Mouse (Mus musculus): ENCODE measurements around the gene Tbc1d19.

The Tbc1d19 gene

GRCm38 (mm10) chr5:53909201-53909600 lies 99.8 kb downstream of the Tbc1d19 start:
- DNase-seq (ENCODE audit: low read depth, low spot score) = no peak

- DNase-seq (ENCODE audit: low read depth, low spot score) = no peak
Measured at GRCm38 (mm10) chr5:53920416-53920815, 111.0 kb downstream of the Tbc1d19 start.

DNA sequence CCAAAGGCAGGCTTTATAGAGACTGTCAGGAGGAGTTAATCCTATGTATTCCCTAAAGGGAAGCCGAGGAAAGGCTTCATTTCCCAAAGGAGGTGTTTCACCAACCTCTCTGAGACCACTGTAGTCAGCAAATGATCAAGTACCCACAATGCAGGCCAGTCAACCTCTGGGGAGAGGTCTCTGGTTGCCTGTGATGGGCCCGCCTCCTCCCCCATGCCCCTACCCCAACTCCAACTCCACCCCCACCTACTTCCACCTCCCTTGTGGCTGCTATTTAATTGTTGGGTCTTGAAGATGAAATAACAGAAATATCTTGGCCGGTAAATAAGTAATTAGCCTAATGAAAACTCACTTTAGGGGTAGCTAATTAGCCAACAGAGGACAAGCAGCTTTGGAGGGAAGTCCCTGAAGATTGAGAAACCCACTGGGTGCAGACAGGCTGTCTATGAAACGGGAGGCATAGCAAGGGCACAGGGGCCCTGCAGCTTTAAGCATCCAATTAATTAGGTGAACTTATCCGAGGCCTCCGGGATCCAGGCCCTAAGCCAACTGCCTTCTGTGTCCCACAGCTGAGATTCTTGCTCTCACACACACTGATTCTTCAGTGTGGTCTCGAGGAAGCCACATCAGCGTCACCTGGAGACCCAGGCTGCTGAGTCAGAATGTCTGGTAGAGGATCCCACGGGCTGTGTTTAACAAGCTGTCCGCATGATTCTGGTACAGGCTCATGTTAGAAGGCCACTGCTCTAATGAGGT lies 112.9 kb downstream of the Tbc1d19 start:
- no peak for DNase-seq (ENCODE audit: low read depth, low spot score)

- DNase-seq (ENCODE audit: low read depth, low spot score) = no peak
Measured at GRCm38 (mm10) chr5:53924005-53924404, 114.6 kb downstream of the Tbc1d19 start.

- no peak for DNase-seq (ENCODE audit: low read depth, low spot score)
Measured at GRCm38 (mm10) chr5:53926301-53926855, 117.0 kb downstream of the Tbc1d19 start.

GRCm38 (mm10) chr5:53927886-53928285 lies 118.5 kb downstream of the Tbc1d19 start:
- no peak for DNase-seq (ENCODE audit: low read depth, low spot score)

GRCm38 (mm10) chr5:53928537-53928936 lies 119.1 kb downstream of the Tbc1d19 start:
- DNase-seq (ENCODE audit: low read depth, low spot score) = no peak

DNA sequence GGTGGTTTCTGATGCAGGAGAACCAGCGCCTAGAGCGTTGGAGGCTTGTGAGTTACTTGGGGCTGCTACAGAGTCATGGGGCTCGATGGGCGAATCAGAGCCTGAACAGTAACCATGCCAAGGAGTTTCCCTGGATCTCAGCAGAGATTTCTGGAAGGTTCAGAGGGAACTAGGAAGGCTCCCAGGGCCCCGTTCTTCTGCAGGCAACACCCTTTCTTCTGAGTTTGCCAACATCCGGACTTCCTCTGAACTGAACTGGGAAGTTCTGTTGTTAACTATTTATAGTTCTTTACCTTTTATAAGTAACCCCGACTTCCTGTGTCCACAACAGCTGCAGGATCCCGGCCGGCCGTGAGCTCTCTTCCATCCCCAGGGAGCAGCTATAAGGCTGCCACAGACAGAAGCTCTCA lies 119.8 kb downstream of the Tbc1d19 start:
- DNase-seq (ENCODE audit: low read depth, low spot score) = no peak

DNA sequence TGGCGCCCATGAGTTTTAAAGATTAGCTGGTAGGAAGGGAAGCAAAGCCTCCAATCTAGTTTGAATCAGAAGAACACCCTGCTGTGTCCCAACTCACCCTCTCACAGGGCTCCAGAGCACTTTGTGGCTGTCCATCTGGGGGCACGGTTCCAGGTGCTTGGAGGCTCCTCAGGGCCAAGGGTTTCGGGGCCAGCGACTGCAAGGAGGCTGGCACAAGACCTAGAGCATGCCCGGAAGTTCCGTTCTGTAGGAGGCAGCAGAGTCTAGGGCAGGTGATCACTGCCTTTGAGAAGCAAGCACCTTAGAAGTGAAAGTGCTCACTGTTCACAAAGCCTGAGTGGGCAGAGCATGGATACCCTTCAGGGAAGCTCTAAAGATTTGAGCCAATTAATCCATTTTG lies 120.4 kb downstream of the Tbc1d19 start:
- DNase-seq (ENCODE audit: low read depth, low spot score) = no peak

DNA sequence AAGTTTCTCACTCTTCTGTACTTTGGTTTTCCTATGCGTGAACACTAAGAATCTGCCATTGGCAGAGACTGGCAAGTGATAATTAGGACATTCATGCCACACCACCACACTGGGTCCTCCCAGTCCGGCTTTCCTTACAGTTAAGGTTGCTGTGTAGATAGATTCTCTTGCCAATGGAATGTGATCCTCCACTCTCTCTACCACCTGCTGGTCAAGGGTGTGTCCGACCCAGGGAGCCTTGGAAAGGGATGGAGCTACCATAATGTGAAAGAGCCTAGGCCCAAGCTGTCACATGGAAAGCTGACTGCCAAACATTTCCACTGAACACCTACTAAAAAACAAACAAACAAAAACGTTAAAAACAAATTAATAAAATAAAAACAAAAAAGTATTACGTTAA lies 121.6 kb downstream of the Tbc1d19 start:
- no peak for DNase-seq (ENCODE audit: low read depth, low spot score)

DNA sequence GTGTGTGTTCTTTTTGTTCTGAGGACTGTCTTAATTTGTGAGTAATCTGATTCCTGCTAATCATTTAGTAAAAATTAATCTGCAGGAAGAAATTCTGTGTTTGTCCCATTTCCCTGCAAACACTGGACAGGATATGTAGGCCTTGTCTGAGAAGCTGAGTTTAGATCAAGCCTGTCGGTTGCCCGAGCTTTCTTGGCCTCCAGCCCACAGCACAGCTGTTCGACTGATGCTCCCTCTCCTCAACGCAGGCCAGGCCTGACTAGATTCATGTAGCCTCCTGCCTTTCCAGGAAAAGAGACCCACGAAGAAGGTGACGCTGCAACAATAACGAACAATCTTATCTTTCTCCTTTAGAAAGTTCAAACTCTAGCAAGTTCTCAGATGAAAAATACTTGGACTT lies 124.2 kb downstream of the Tbc1d19 start:
- no peak for DNase-seq (ENCODE audit: low read depth, low spot score)

- DNase-seq (ENCODE audit: low read depth, low spot score) = no peak
Measured at GRCm38 (mm10) chr5:53934040-53934439, 124.6 kb downstream of the Tbc1d19 start.

DNA sequence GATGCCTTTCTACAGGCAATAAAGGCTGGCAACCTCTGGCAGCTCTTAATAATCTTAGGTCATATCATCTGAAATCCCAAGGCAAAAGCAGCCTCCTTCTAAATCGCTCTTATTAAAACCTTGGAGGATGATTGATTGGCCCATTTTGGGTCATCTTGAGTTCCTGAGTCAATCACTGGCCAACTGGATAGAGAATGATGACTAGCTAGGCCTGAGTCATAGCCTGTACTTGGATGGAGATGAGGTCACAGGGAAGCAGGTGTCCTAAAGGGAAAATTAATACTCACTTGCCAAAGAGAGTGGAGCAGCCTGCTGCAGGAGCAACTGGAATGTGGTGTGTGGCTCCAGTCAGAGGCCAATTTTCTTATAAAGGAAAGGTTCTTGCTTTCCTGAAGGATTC lies 125.4 kb downstream of the Tbc1d19 start:
- DNase-seq (ENCODE audit: low read depth, low spot score) = no peak

DNA sequence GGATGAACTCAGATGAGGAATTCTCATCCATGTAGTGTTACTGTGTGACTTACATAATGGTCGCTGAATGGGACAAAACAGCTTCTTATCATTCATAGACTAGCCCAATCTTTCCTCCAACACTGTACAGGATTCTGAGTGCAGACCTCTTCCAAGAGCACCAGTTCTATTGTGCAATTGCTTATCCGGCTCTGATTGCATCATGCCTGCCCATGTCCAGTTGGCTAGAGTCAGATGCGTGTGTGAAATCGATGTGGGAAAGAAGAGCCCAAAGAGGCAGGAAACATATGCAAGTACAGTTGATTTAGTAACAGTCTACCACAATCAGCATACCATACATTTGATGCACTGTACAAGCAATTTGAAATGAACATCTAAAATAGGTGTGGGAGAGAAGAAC lies 127.8 kb downstream of the Tbc1d19 start:
- no peak for DNase-seq (ENCODE audit: low read depth, low spot score)

DNA sequence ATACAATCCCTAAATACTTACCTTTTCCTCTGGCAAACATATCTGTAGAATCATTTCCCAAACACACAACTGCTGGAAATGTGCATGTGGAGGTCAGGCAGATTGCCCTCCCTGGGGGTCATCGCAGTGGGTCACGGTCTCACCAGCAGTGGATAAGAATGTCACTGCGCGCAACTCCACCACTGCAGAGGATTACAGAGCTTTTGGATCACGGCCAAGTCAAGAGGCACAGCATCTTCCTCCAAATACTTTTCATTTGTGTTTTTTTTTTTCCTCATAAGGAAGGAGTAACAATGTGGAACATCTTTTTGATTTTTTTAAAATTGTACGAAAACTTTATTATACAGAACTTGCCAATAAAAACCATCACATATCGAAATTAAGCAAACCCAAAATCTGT lies 129.6 kb downstream of the Tbc1d19 start:
- no peak for DNase-seq (ENCODE audit: low read depth, low spot score)

DNA sequence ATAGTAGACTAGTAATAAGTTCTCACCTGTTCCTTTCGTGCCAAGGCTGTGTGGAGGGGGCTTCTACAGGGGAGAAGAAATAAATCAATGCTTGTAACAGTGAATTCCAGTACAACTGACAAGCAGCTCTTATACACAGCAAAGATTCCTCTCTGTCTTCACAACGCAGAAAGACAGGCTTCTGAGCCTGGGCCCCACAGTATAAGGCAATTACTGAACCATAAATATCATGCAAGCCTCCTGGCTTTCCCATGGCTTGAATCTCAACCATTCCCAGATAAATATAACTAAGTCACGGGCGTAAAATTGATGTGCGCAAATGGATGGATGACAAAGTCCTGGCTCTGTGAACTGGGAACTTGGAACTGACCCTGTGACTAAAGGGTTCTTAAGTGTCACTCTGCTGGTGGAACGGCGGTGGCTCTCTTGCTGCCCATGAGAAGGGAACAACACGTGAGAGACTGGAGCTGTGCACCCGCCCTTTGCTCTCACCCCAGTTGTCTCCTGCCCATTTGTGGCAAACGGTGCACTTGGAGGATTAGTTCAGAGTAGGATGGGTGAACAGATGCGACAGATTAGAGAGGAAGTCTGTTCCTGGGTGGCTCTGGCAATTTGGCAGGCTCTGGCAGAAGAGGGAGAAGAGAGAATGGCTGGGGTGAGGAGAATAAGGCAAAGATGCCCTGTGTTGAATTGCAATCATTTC lies 132.1 kb downstream of the Tbc1d19 start:
- DNase-seq (ENCODE audit: low read depth, low spot score) = peak; percentile 15

GRCm38 (mm10) chr5:53942332-53942731 lies 132.9 kb downstream of the Tbc1d19 start:
- no peak for DNase-seq (ENCODE audit: low read depth, low spot score)

- no peak for DNase-seq (ENCODE audit: low read depth, low spot score)
Measured at GRCm38 (mm10) chr5:53943321-53943857, 134.0 kb downstream of the Tbc1d19 start.

DNA sequence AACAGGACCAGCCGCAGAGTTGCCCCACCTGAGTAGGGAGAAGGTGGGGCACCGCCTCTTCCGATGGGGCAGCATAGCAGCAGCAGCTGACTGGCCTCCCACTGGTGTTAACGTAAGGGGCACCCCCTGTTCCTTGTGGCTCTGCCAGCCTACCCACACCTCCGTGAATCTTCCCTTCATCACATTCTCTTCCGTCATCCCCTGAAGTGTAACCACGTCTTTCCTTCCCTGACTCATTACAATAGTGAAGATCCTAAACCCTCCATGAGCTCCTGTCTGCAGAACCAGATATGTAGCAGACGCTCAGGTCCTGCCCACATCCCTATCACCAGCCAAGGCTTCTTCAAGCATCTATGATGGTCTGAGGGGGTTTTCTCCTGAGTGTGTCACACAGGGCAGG lies 137.3 kb downstream of the Tbc1d19 start:
- no peak for DNase-seq (ENCODE audit: low read depth, low spot score)

GRCm38 (mm10) chr5:53947549-53948183 lies 138.3 kb downstream of the Tbc1d19 start:
- no peak for DNase-seq (ENCODE audit: low read depth, low spot score)

DNA sequence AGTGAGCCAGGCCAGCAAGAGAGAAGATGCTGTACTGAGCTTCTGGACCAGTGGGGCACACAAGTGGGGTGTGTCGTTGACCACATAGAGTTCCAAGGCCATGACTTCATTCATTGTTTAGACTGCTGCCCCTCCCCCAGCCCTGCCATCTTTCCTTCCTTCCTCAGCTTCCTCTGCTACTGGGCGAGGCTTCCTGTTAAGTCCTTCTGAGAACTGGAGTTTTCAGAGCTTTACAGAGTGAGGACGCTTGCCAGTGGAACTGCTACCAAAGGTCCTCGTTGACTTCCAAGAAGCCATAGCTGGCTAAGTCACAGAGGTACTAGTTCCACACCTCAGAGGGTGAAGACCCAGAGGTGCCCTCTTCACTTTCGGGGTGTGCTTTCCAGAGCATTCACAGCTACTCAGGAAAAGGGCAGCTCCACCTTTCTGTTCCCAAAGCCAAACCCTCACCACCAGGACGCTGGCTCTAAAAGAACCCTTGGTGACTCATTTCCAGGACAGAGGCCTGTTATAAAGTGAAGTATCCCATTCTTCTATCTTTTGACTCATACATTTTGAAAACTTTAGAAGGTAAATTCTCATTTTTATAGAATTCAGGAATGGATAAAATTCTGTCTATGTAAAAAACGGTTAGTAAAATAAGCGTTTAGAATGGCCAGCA lies 139.3 kb downstream of the Tbc1d19 start:
- DNase-seq (ENCODE audit: low read depth, low spot score) = no peak

DNA sequence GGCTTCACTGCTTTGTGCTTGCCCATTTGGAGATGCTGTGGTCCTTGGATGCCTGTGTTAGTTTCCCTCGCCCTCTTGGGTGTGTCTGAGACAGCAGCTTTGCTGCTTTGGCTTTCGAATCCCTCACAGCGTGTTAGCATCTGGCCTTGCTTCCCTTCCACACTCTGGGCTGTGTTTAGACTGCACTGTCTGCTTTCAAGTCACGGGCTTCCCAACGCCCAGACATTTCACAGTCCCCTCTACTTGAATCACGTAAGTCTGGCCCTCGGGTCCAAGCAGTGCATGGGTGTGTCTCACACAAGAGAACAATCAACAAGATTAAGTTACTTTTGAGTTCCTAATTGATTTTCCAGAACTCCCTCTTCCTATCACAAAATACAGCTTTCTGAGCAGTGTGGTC lies 140.8 kb downstream of the Tbc1d19 start:
- DNase-seq (ENCODE audit: low read depth, low spot score) = no peak

Data from mesoderm, embryonic 11.5 days (tissue).